Mouse (Mus musculus) yolk sac, embryonic 10.5 days (tissue): ENCODE results near the gene Gnaq.

Source experiments
- DNase-seq: peaks from one replicate; pipeline ENCODE4 v3.0.0-alpha.2; 2017; ENCODE audit warnings: low spot score

The Gnaq gene

DNA sequence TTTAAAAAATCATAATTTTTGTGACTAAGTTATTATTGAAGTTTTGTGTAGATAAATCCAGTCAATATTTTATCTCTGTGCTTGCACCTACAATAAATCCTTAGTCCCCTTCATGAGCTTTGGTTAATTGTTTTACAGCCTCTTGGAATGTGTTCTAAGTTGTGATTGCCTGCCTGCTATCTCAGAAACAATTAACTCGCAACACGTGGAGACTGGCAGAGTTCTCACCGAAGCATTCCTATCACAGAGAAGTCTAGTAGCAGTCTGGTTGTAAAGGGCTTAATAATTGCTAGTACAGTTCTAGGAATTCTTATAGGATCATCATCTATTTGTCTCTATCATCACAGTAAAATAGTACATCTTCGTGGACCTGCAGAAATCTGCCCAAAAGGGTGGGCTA is 243.2 kb downstream of the Gnaq start:
- no peak for DNase-seq

DNA sequence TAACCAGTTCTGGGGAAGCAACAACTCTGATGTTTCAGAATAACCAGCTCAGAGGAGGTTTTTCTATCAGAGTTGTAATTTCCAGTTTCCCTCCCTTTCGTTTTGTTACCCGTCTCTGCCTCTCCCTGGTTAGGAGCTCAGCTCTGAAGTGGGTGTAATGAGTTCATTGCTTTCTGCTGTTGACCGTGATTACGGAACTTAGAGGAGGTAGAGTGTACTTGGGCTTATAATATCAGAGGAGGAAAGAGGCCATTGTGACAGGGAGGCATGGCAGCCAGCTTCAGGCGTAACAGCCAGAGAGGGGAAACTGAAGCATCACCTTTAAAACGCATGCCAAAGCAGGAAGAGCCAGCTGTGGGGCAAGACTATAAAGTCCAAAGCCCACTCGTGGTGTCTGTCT is 245.9 kb downstream of the Gnaq start:
- no peak for DNase-seq

DNA sequence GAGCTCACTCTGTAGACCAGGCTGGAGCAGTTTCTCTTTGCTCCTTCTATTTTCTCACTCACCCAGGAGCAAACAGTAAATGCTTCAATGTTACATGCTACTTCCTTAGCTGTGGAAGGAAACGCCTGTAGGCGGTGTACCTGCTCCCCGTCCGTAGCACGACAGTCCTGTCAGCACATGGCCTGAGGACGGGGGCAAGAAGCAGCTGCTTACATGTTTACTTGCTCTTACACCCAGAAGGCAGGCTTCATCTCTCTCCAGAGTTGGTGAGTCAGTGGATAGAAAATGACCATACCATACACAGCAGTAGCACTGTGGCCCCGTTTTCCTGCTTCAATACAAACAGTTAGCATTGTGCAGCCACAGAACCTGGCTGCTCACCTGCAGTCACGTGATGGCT is 247.1 kb downstream of the Gnaq start:
- DNase-seq: no peak

DNA sequence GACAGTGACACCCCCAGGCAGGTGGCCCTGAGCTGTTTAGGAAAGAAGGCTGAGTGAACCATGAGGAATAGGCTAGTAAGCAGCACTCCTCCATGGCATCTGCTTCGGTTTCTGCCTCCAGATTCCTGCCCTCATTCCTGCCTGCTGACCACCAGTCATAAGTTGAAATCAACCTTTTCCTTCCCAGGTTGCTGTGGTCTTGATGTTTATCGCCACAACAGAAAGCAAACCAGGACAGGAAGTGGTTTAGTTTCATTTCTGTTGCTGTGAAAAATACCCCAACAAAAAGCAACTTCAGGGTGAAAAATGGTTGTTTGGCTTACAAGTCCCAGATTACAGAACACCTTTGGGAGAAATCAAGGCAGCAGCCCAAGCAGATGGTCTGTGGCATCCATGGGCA is 249.8 kb downstream of the Gnaq start:
- no peak for DNase-seq

DNA sequence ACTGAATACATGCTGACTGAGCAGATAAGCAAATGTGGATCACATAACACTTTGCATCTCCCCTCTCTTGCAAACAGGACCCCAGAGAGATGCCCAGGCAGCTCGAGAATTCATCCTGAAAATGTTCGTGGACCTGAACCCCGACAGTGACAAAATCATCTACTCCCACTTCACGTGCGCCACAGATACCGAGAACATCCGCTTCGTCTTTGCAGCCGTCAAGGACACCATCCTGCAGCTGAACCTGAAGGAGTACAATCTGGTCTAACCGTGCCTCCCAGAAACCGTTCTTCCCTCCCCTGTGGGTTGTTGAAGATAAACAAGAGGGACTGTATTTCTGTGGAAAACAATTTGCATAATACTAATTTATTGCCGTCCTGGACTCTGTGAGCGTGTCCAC is 250.5 kb downstream of the Gnaq start:
- DNase-seq: no peak

DNA sequence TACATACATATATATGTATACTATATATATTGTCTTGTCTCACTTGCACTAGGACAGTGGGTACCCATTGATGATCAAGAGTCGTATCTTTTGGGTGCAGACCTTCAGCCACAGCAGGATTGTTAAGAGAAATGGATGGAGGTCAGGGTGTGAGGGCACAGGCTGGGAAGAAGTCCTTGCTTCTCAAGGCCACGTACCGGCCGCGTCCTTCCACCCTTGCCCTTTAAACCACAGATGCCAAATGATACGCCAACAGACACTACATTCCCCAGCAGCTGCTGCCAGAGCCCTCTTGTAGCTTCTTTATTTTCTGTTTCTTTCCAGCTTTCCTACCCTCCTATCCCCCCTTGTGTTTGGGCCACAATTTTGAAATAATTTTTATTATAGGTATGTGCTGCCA is 251.5 kb downstream of the Gnaq start:
- no peak for DNase-seq

DNA sequence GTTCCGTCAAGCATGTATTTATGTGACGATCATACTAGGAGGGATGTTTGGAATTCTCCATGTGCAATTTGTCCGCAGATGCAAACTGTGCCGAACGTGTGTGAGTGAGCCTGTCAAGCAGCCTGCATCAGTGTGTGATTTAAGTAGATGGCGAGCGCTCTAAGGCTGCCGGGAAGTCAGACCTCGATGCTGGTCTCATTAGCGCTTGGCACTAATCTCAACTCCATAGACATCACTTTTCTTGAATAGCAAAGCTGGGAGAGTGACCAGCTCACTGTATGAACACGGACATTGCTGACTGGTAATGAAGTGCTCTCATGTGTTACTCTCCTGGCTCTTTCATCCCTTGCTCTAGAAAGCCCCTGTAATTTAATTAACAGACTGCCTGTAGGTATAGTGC is 252.3 kb downstream of the Gnaq start:
- DNase-seq: no peak

DNA sequence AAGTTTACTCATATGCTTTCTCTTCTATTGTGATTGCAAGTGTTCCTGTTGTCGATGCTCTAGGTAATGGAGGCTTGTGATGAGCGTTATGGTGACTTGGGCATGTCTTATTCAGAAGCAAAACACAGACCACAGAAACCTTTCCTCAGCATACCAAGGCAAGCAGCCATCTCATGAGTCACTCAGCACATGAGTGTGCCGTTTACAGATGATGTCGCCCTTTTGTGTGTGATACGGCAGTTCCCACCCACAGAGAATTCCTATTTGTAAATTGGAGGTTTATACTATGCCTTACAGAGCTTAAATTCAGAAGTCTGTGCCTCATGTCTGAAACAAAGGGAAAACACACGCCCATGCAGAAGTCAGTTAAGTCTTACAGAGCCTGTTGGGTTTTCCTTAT is 253.9 kb downstream of the Gnaq start:
- no peak for DNase-seq

DNA sequence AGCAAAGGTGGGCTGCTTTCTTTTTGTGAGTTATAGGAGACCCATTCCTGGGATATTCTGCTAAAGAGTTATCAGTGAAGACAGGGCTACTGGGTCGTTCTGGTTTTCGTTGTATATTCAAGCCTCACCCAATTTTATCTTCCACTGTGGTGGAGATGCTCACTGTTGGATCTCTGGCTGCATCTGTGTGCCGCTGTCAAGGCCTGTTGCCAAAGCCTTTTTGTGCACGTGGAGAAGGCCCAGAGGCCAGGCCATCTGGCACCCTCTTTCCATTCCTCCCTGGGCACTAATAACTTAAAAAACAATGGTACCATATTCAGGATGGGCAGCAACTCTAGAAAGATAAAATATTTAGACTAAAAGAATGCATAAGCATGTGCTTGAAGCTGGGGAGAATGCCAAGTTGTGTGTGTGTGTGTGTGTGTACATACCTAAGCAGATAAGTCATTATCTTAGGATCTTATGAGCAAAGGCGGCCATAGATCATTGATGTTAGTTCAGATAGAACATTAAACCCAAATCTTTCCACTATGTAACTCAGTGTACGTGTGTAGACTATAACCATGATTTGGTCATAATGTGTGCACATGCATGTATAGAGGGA is 257.7 kb downstream of the Gnaq start:
- no peak for DNase-seq

DNA sequence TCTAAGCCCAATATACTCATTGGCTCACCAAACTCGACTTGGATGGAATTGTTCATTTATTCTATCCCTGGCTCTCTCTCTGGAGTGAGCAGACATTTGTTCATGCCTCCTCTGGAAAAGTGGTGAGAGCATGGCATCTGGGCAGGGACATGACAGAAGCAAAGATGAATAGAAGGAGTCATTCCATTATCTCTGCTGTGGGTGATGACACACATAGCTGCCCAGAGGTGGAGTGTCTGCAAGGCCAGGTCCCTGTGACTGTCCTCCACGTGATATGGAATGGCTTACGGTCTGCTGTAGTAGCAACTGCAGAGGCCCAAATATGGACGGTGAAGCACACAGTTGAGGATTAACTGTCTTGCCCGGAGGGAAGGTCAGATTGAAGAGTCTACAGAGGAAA is 261.8 kb downstream of the Gnaq start:
- no peak for DNase-seq

DNA sequence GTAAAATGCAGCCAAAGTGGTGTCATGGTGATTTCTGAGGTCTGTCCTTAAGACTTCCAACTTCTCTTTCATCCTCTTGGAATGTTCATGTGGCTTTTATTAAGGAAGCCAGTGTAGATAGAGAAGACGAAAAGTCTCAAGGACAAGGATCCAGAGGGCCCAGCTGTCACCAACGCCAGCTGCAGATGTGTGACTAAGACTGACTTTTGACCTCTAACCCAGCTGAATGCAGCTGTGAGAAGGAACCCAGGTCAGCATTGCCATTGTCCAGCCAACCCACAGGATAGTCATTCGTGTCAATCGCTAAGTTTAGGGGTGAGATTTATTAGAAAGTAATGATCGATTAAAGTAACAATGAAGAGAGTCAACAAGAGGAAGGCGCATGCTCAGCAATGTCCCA is 270.5 kb downstream of the Gnaq start:
- DNase-seq: no peak

DNA sequence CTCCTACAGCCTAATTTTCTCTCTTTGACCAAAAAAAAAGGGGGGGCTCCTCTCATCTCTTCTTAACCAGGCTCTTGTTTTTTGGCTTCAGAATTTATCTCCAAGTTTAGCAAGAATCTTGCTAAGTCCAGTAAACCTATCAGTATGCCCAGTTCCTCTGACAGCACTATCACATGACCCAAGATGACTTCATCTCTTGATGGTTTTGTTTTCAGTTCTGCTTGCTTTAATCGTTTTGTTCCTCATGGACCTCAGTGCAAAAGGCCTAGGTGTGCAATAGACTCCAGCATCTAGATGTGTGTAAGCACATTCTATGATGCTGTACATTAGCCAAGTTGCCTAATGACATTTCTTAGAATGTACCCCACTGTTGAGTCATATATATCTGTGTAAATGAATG is 275.1 kb downstream of the Gnaq start:
- no peak for DNase-seq

DNA sequence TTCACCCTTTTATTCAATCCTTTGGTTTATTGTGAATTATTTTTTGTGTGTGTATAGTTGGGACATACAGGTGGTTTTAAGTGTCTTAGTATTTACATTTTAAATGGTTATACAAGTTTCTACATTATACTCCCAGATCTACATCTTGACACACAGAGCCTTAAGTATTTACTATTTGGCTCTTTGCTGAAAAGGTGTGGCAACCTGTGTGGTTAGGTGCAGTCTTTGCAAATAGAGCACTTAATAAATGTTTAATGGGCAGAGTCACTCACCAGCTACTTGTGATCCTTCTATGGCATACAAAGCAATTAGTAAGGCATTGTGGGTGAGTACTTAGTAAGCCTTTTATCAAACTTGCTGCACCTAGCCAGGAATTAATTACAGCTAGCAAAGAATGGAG is 278.7 kb downstream of the Gnaq start:
- no peak for DNase-seq

DNA sequence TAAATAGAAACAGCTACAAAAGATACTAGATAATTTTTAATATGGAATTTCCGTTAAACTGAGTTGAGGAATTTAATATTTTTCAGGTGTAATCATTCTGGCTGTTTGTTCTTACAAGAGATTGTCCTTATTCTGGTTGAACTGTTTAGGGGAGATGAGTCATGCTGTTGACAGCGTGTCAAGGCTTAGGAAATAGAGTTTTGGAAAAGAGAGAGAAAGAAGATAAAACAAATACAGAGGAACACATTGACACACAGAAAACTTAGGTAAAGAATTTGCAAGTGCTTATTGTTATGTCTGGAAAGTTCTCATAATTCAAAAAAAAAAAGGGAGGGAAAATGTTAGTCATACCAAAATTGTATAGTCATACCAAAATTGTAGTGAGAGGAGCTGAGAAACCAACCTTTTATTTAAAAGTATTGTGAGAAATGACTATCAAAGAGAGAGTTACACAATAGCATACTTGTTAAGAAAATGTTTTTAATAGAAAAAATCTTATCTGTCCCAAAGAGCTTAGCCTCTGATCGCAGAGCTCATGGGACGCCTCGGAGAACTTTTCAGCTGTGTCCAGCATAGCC is 285.5 kb downstream of the Gnaq start:
- no peak for DNase-seq

DNA sequence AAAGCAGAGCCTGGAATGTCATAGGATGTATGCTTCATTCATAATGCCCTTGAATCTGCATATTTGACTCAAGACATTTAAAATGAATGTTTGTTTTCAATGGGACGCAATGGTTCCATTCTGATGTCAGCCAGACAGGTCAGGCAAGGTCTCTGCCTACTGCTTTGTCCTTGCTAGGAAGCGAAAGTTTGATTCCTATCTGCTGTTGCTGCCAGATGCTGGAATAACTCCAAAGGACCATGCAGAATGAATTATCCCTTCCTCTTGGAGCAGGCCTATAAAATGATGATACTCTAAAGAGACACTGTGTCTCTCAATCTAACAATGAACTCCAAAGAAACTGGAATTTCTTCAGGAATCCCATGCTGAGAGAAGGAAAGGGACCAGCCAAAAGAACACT is 293.0 kb downstream of the Gnaq start:
- no peak for DNase-seq

DNA sequence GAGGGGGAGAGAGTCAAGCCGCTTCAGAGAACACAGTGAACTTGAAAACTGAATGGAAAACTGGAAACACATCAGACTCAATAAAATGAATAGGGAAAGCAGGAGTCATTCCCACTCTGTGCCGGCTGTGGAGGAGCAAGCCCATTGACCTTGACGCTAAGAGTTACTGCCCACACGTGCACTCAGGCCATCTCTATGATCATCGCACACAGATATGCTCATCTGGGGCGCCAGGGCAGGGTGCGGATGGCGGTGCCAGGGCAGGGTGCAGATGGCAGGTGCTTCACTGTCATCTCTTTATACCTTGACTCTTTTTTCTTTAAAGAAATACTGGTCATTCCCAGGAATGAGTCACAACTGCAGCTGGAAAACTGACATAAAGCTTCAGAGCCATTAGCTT is 298.7 kb downstream of the Gnaq start:
- DNase-seq: no peak

DNA sequence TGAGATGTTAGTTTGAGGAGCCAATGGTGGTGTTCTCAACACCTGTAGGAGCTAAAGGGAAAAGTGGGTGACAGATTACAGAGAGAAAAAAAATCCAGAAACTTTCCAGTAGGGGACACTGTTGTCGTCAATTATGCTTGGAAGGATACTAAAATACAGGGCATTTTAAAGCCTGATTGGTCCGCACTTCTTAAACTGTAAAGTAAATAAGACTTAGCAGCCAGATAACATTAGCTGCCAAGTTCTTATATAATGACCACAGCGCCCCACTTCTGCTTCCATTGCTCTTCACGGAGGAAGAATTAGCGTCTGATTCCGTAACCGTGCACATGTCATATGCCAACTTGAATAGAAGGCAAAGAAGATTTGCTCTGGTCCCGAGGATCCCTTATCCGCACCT is 302.2 kb downstream of the Gnaq start:
- DNase-seq: no peak

DNA sequence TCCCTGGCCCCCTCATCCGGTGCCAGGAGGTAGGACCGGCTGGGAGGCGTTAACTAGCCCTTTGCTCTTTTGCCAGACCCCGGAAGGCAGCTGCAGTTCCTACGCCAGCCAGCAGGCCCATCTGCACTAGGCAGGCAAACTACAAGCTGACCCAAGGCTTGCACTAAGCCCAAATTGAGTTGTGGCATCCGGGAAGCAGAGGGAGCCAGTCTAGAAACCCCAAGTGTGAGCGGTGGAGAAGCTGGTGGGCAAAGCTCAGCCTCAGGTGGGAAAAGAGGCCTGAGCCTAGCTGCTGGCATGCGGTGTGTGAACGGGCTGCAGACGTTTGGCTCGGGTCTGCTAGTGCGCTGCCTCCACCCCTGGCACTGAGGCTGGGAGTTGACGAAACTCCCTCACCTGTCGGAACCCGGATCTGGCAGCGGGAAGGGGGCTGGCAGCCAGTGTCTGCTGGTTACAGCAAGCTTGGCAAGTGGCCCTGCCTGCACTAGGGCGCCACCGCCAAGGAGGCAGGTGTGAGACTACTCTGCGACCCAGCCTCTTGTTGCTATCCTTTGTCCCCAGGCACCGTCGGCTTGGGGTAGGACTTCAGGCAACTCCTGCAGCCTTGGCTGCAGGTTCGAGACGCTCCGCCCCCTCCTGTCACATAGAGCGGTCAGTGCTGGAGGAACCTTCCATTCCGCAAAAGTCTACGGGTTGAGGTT is 303.1 kb downstream of the Gnaq start, which contains the start of gene Gna14:
Gene Gna14, plus strand, starts transcription at position 232 of the 701 bp plus-strand sequence.
- DNase-seq: peak; percentile 62

DNA sequence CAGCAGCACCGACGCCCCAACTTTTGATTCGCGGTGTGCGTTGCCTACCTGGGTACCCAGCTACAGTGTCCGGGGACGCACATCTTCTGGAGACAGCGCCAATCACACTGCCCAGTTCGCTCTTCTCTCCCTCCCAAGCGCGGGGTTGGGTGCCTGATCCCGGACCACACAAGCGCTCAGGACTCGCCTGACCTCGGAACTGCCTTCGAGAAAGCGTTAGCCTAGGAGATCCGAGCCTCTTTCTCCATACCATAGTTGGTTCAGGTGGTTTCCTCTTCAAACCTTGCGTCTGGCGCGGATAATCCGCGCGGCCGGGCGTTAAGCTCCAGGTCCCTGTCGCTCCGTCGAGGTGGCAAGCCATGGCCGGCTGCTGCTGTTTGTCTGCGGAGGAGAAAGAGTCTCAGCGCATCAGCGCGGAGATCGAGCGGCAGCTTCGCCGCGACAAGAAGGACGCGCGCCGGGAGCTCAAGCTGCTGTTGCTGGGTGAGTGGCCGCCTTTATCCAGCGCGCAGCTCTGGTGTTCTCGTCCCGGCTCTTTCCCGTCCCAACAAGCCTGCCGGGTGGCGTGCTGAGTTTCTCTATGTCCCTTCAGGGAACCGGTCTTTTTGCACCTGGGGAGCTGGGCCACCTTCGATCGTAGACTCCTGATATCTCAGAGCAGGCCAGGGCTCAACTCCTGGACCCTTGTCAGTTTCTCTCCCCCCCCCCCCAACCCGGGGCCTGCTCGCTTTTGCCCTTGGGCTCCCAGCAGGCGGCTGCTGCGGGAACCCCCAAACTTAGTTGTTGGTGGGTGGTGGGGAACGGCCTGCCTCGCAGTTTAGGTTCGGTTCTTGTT is 303.9 kb downstream of the Gnaq start:
- DNase-seq: no peak
